Mouse (Mus musculus): ENCODE data around the gene Pdgfra.

Gene Pdgfra
- long read RNA-seq, experiment 1, full-length matches to known transcripts, result 2 of 9 reads
- long read RNA-seq, experiment 1, partial matches to known transcripts, result 7 of 9 reads
- long read RNA-seq, experiment 1, other reads (novel, unspliced or antisense), result 0 of 9 reads
- long read RNA-seq, experiment 2, full-length matches to known transcripts, result 1 of 12 reads
- long read RNA-seq, experiment 2, partial matches to known transcripts, result 11 of 12 reads
- long read RNA-seq, experiment 2, other reads (novel, unspliced or antisense), result 0 of 12 reads

DNA sequence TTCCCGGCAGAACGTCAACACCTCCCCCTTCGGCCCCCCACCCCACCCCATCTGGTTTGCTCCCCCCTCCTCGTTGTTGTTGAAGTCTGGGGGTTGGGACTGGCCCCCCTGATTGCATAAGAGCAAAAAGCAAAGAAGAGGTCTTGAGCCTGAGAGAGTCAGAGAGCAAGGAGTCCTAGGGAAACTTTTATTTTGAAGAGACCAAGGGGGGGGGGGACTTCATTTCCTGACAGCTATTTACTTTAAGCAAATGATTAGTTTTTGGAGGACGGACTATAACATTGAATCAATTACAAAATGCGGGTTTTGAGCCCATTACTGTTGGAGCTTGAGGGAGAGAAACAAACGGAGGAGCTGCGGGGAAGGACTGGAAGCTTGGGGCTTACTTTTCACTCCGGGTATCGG is at the start of gene Pdgfra:
Gene Pdgfra, plus strand, starts transcription at position 272 of the 405 bp plus-strand sequence.
- intact Hi-C loops (cut with DNase I), result loop anchor here (10.0 kb wide), 2 partner anchors 357 to 1297 kb away; no protein-coding TSS in a partner anchor

DNA sequence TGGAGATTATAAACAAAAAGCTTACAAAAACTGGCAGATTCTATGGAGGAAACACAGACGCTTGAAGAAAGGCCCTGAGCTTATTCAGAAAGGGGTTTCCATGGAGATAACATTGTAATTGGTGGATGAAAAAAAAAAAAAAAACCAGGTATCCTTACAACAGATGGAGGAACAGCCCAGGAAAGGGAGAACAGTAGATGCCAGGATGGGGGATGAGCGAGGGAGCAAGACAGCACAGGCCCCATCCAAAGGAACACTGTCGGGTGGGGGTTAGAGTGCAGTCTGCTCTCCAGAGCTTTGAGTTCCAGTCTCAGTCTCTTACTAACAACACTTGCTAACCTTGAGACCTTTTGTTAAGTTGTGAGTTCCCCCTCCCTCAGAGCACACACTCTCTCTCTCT is 45.6 kb upstream of the Pdgfra start:
- intact Hi-C loops (cut with DNase I), result no loop called here

GRCm38 (mm10) chr5:75109368-75109767 is 42.7 kb upstream of the Pdgfra start:
- intact Hi-C loops (cut with DNase I), result no loop called here

- intact Hi-C loops (cut with DNase I), result no loop called here
Observed at GRCm38 (mm10) chr5:75111781-75112180, 40.3 kb upstream of the Pdgfra start.

DNA sequence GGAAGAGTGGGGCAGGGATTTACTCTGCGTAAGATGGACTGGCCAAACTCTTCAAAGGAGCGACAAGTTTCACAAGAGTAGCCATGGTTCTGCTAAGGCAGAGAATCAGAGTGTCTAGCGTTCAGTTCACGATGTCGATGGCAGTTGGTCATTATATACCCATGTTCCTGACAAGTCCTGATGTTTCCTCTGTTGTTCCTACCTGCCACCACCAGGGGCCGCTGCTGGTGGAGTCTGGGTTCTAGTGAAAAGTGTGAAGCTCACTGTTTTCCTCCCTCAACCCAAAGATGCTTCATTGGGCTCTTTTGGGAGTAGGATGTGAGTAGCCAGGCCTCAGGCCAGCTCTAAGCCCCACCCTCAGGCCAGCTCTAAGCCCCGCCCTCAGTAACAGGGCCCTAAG is 33.3 kb upstream of the Pdgfra start:
- intact Hi-C loops (cut with DNase I), result no loop called here

DNA sequence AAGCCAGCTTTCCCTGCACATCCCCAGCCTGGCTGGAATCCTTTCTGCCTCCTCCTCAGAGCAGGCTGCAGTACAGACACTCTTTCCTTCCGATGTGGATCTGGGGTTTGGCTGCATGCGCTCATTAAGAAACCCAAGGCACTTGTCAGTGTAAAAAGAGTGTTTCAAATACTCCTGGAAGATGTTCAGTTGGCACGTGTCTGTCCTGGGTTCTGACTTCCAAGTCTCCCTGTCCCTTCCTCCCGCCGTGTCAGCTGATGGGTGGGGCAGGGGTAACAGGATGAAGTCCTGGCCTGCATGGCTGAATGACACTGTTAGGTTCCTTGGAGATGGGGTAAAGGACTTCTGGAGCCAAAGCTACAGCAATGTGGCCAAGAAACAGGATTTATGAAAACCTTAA is 30.4 kb upstream of the Pdgfra start:
- intact Hi-C loops (cut with DNase I), result no loop called here

DNA sequence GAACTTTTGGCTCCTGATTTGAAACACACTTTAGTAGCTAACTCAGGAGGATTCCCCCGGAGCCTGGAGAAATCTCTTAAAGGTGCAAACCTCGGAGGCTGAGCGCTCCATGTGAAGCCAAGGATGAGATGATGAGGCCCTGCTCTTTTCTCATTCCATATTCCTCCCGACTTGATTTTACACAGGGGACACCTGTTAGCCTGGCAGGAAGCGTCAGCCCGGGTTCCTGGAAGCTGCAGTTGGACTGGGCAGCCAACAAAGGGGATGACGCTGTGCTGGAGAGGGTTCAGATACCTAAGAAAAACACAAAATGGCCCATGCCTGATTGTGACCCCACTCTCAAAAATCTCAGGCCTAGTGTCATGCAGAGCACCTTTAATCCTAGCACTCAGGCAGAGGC is 17.4 kb upstream of the Pdgfra start:
- intact Hi-C loops (cut with DNase I), result no loop called here

- intact Hi-C loops (cut with DNase I), result loop anchor here (2.0 kb wide), 1 partner anchor 182 kb away; no protein-coding TSS in a partner anchor
Observed at GRCm38 (mm10) chr5:75143092-75143491, 9.0 kb upstream of the Pdgfra start.

GRCm38 (mm10) chr5:75143767-75144166 is 8.3 kb upstream of the Pdgfra start:
- intact Hi-C loops (cut with DNase I), result loop anchor here (2.0 kb wide), 1 partner anchor 183 kb away; no protein-coding TSS in a partner anchor

GRCm38 (mm10) chr5:75145341-75145740 is 6.8 kb upstream of the Pdgfra start:
- intact Hi-C loops (cut with DNase I), result no loop called here

DNA sequence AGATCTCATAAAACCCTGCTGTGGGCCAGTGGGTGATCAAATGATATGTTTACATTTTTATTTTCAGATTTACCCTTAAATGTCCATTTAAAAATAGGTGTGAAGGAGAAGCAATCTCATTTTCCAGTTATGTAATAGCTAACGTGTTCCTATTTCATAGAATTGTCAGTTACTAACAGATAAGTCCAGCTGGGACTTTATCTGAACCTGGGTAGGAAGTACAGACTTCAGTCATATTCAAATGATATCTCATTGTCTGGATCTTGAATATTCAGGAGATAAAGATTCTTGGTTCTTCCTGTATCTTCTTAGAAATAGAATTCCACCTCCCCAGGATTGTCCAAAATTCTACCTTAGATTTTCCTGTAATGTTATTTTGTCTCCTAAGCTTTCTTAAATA is 5.6 kb upstream of the Pdgfra start:
- intact Hi-C loops (cut with DNase I), result no loop called here

DNA sequence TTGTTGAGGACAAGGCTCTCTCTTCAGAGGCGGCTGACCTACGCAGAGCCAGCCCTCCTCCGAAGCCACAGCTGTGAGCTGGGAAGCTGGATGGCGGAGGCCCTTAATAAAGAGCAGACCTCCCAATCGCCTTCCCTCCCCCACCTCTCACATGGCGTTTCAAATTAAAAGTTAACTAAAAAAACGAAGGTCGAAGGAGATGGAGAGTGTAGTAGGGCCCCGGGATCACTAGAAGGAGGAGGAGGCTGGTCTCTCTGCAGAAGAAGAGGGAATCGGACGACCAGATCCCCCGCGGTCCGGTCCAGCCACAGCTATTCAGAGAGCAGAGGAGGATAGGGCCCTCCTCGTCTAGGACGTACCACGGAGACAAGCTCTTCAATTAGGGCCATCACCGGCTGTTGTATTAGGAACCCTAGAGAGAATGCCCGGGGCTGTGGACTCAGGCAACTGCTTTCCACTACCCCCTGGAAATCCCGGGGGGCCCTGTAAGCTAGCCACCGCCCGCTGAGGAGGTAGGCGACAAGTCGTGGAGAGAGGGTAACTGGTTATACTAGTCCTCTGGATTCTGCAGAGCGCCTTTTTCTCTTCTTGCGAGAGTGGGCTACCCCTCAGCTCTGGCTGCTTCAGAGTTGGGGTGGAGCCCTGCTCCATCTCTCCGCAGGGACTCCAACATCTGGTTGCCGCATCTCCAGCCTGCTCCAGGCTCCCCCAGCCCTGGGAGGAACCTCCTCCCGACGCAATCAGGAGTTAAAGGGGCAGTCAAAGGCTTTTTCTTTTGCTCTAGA is 3.6 kb upstream of the Pdgfra start:
- intact Hi-C loops (cut with DNase I), result no loop called here

- intact Hi-C loops (cut with DNase I), result no loop called here
Observed at GRCm38 (mm10) chr5:75149380-75149779, 2.7 kb upstream of the Pdgfra start.

DNA sequence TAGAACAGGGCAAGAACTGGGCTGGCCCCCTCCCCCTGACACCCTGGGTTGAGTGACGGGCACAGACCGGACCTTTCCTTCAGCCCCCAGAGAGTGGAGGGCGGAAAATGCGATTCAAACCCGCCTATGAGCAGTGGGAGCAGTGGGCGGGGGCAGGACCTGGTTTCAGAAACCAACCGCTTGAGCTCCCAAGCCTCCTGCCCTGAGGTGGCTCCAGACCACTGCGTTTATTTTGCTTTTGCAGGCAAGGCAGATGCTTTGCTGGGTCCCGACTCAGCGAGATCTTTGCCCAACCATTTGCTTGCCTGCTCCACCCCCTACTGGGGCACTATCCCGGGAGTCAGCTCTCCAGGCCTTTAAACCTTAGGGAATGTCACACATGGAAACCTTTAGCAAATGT is 2.2 kb upstream of the Pdgfra start:
- intact Hi-C loops (cut with DNase I), result loop anchor here (10.0 kb wide), 2 partner anchors 355 to 1295 kb away; no protein-coding TSS in a partner anchor

DNA sequence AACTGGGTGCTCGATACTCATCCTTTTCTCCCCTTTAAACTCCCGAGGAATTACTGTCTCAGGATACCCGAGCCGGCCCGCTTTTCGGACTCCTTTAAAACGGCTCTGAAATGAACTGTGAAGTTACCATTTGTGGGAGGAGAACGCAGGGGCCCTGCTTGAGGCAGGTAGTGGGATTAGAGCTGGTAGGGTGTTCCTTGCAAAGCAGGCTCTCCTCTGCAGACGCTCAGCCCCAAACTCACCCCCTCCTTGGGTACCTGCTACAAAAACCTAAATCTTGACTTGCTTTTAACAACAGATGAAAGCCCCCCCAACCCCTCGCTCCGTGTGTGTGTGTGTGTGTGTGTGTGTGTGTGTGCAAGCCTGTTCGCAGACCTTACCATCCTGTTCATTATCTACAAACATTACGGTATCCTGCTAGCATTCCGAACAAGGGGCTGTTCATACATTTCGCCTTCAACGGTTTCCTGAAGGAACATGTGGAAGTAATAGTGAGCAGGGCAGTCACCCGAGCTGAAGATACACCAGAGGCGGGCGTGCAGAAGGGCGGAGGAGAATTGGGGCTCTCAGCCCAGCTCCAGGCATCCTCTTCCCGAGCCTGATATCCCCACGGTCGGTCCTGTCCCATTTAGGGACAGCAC is 1.6 kb upstream of the Pdgfra start:
- intact Hi-C loops (cut with DNase I), result loop anchor here (10.0 kb wide), 2 partner anchors 356 to 1296 kb away; no protein-coding TSS in a partner anchor

- intact Hi-C loops (cut with DNase I), result loop anchor here (10.0 kb wide), 2 partner anchors 357 to 1297 kb away; no protein-coding TSS in a partner anchor
Observed at GRCm38 (mm10) chr5:75151146-75151900, 769 bp upstream of the Pdgfra start.

DNA sequence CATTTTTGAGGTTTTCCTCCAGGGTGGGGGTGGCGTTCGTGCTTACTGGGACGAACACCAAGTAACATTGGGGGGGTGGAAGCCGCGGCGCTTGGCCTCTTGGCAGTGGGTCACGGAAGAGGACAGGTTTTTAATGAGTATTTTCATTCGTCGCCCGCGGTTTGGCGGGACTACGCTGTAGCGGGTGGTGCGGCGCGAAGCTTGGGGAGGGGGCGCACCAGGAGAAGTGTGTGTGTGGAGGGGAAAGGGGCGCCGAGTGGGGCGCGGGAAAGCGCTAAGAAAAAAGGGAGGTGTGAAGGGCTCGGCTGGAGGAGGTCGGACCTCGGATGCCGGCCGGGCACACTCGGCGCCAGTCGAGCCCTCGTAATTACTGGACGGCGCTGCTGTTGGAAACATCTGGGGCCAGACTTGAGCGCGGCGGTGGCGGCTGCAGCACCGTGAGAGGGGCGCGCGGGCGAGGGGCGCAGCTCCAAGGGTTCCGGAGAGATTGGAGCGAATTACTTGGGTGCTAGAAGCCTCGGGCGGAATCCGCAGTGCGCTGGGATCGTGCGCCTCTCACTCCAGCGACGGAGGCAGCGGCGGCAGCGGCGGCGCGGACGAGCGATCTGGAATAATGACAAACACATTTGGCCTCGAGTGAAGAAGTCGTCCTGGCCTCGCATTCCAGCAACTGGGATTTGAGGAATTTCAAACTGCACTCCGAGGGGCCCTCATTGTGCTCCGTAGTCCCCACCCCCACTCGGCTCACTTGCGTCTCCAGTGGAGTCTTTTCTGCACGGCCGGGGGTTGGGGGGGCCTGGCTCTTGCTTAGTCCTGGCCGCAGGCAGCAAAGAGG is 916 bp downstream of the Pdgfra start:
- intact Hi-C loops (cut with DNase I), result loop anchor here (10.0 kb wide), 2 partner anchors 358 to 1298 kb away; no protein-coding TSS in a partner anchor

- intact Hi-C loops (cut with DNase I), result loop anchor here (10.0 kb wide), 2 partner anchors 359 to 1299 kb away; no protein-coding TSS in a partner anchor
Observed at GRCm38 (mm10) chr5:75153626-75153960, 1.5 kb downstream of the Pdgfra start.

- intact Hi-C loops (cut with DNase I), result loop anchor here (10.0 kb wide), 2 partner anchors 359 to 1299 kb away; no protein-coding TSS in a partner anchor
Observed at GRCm38 (mm10) chr5:75153961-75154620, 2.0 kb downstream of the Pdgfra start.
